Mouse (Mus musculus): ENCODE results near the gene Gm21834.

DNA sequence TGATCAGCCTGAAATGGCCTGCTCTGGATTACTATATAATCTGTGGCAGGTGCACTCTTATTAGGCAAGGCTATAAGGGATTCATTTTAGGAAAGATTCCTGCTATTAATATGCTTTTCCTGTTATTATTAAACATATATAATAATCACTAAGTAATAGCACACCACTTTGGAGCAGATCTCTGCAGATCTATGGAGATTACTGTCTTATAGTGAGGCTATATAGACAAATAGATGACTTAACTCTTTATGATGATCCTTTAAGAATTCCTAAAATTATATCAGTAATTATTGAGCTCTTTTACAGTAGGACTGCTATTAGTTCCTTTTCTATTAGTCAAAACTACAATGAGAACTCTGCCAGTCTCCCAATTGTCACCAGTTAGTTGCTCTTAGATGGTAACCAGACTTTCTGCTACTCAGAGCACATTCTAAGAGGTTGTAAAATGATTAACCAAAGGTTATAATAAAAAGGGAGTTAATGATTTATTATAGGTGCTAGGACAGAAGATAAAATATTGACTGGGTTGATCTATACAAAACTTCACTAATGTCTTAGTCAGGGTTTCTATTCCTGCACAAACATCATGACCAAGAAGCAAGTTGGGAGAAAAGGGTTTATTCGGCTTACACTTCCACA is 46.3 kb upstream of the Gm21834 start:
- TF ChIP-seq POLR2A (IDR thresholded peaks at IDR 0.05; ENCODE audit: insufficient read depth, low read depth, low read length) (no peak), EP300 (IDR thresholded peaks at IDR 0.05; ENCODE audit: insufficient read depth, low read depth, low read length) (no peak)

Measured in heart, adult 2 months (tissue).